Mouse (Mus musculus) layer of hippocampus, postnatal 25 days (tissue): ENCODE results near the gene Smg9. TPM values are rescaled to one million over a fixed set of nuclear protein-coding genes. Genes with fewer than 3 reads are reported as not detected.
"Not testable (repeated sequence)": the region's sequence is repeated elsewhere in the genome, so short reads cannot be mapped to it uniquely, and the experiment has no call there.

ENCODE experiments used
- DNase-seq, 2 experiments: peaks; one replicate each; pipeline ENCODE4 v3.0.0; 2022; ENCODE audit warnings: mixed read lengths in 2 of 2, low spot score in 1 of 2; ENCODE audit errors: extremely low spot score in 1 of 2
- total RNA-seq, 2 experiments: library from RNA; stranded (reverse); gene quantifications; 2 replicates each; pipeline ENCODE4 v1.2.3; 2021

Gene Smg9
- total RNA-seq, 2 experiments from 2014 or later: 32.9 to 37.9 TPM

- no peak for DNase-seq
Observed at GRCm38 (mm10) chr7:24376456-24376855, 23.0 kb upstream of the Smg9 start.

- no peak for DNase-seq
Observed at GRCm38 (mm10) chr7:24377091-24377865, 22.1 kb upstream of the Smg9 start.

- no peak for DNase-seq
Observed at GRCm38 (mm10) chr7:24378049-24378701, 21.2 kb upstream of the Smg9 start.

- no peak for DNase-seq
Observed at GRCm38 (mm10) chr7:24379934-24380333, 19.5 kb upstream of the Smg9 start.

GRCm38 (mm10) chr7:24380370-24380769 lies 19.0 kb upstream of the Smg9 start:
- no peak for DNase-seq

- no peak for DNase-seq
Observed at GRCm38 (mm10) chr7:24382730-24383372, 16.6 kb upstream of the Smg9 start.

- DNase-seq: no peak
Observed at GRCm38 (mm10) chr7:24384070-24384469, 15.3 kb upstream of the Smg9 start.

- peak; percentile 81 to 89 for DNase-seq
Observed at GRCm38 (mm10) chr7:24384827-24385226, 14.6 kb upstream of the Smg9 start.

- no peak for DNase-seq
Observed at GRCm38 (mm10) chr7:24387059-24387556, 12.3 kb upstream of the Smg9 start.

GRCm38 (mm10) chr7:24389516-24390187 lies 9.8 kb upstream of the Smg9 start:
- DNase-seq: no peak

- no peak for DNase-seq
Observed at GRCm38 (mm10) chr7:24390512-24390911, 8.9 kb upstream of the Smg9 start.

GRCm38 (mm10) chr7:24391077-24391476 lies 8.3 kb upstream of the Smg9 start:
- no peak for DNase-seq

- no peak for DNase-seq
Observed at GRCm38 (mm10) chr7:24391687-24392086, 7.7 kb upstream of the Smg9 start.

- DNase-seq: no peak
Observed at GRCm38 (mm10) chr7:24394054-24394453, 5.4 kb upstream of the Smg9 start.

- no peak for DNase-seq
Observed at GRCm38 (mm10) chr7:24394475-24395161, 4.8 kb upstream of the Smg9 start.

GRCm38 (mm10) chr7:24396832-24397231 lies 2.6 kb upstream of the Smg9 start:
- no peak for DNase-seq

GRCm38 (mm10) chr7:24398364-24398913 lies 980 bp upstream of the Smg9 start:
- no peak for DNase-seq

- DNase-seq: no peak
Observed at GRCm38 (mm10) chr7:24400082-24400452, 648 bp downstream of the Smg9 start.

GRCm38 (mm10) chr7:24400489-24400888 lies 1.1 kb downstream of the Smg9 start:
- not testable (repeated sequence) for DNase-seq

- DNase-seq: no peak
Observed at GRCm38 (mm10) chr7:24402851-24403250, 3.4 kb downstream of the Smg9 start.
